Mouse (Mus musculus) midbrain, embryonic 13.5 days (tissue): ENCODE results near the gene Dennd1b. TPM values are rescaled to one million over a fixed set of nuclear protein-coding genes. Genes with fewer than 3 reads are reported as not detected.

ENCODE experiments used
- ATAC-seq: fragments of 200-750 bp; cut with Nextera tagmentation; 2 replicates; pipeline ENCODE4 v1.8.0; 2017; ENCODE audit warnings: mild to moderate bottlenecking, moderate TSS enrichment, moderate library complexity
- H3K27ac ChIP-seq: fragments of 300-500 bp; sonication (generic); 2 replicates; pipeline ENCODE4 v1.5.1; 2015; ENCODE audit warnings: inconsistent platforms, mild to moderate bottlenecking, moderate library complexity
- H3K27me3 ChIP-seq: fragments of 300-500 bp; sonication (generic); 2 replicates; pipeline ENCODE4 v1.6.1; 2015; ENCODE audit warnings: mild to moderate bottlenecking, inconsistent platforms
- H3K36me3 ChIP-seq: fragments of 300-500 bp; sonication (generic); 2 replicates; pipeline ENCODE4 v1.6.1; 2015; ENCODE audit warnings: mild to moderate bottlenecking, inconsistent platforms
- H3K4me1 ChIP-seq: fragments of 300-500 bp; sonication (generic); replicated peaks from 2 replicates; pipeline ENCODE4 v1.6.1; 2015; ENCODE audit warnings: inconsistent platforms
- H3K4me2 ChIP-seq: fragments of 300-500 bp; sonication (generic); replicated peaks from 2 replicates; pipeline ENCODE4 v1.6.1; 2015; ENCODE audit warnings: moderate library complexity, mild to moderate bottlenecking, inconsistent platforms
- H3K4me3 ChIP-seq: fragments of 300-500 bp; sonication (generic); replicated peaks from 2 replicates; pipeline ENCODE4 v1.5.1; 2015; ENCODE audit warnings: mild to moderate bottlenecking, inconsistent platforms
- H3K9ac ChIP-seq: fragments of 300-500 bp; sonication (generic); replicated peaks from 2 replicates; pipeline ENCODE4 v1.6.1; 2015; ENCODE audit warnings: mild to moderate bottlenecking, inconsistent platforms
- H3K9me3 ChIP-seq: fragments of 300-500 bp; sonication (generic); 2 replicates; pipeline ENCODE4 v1.6.1; 2016; ENCODE audit warnings: mild to moderate bottlenecking, inconsistent platforms
- WGBS: fragments of 180-500 bp; shearing (Covaris S2); methylation state at CpG from one replicate; pipeline ENCODE4 v1.1.7; 2015; 5-methylcytosine and 5-hydroxymethylcytosine counted together
- polyA plus RNA-seq: library from polyadenylated mRNA; unstranded; fragments of >200 nt; fragmentation: Nextera tagmentation; extraction: Ambion mirVana; gene quantifications from 2 replicates; pipeline ENCODE4 v1.2.1, GENCODE M21; 2015

The Dennd1b gene
- polyA plus RNA-seq: 13.0 and 13.1 TPM in 2 replicates

GRCm38 (mm10) chr1:138963161-138963867, at the start of gene Dennd1b:
Gene Dennd1b (plus strand): TSS chr1:138963435.
- H3K4me2 ChIP-seq: peak within 1 kb of the TSS; percentile 69
- peak within 1 kb of the TSS; percentile 97 for H3K9ac ChIP-seq
- H3K9me3 ChIP-seq: no peaks in the 10 kb centered on the region
- peaks cover 13% of the 10 kb centered on the region; the same call in 1 of the 2 replicates for H3K36me3 ChIP-seq
- under 1% methylated on average over 35 of the region's 69 CpGs for WGBS
- H3K4me3 ChIP-seq: peak within 1 kb of the TSS; percentile 87
- ATAC-seq: peak; percentile 88
- H3K27ac ChIP-seq: peak within 1 kb of the TSS; percentile 93
- H3K27me3 ChIP-seq: no peaks in the 10 kb centered on the region
- peaks cover 11% of the 10 kb centered on the region for H3K4me1 ChIP-seq

- Histone ChIP-seq H3K4me1 (no peaks in the 10 kb centered on the region), H3K27ac (no peak overlapping the region), H3K9me3 (no peaks in the 10 kb centered on the region), H3K4me3 (no peak overlapping the region), H3K27me3 (no peaks in the 10 kb centered on the region), H3K4me2 (no peak overlapping the region), H3K9ac (no peak overlapping the region), H3K36me3 (no peaks in the 10 kb centered on the region)
- 97% methylated on average over 3 of the region's 3 CpGs for WGBS
- ATAC-seq: no peak
These were observed 47.6 kb upstream of the Dennd1b start for GRCm38 (mm10) chr1:138915596-138915995.

GRCm38 (mm10) chr1:138919601-138920000, 43.6 kb upstream of the Dennd1b start:
- Histone ChIP-seq H3K4me1 (no peaks in the 10 kb centered on the region), H3K36me3 (no peaks in the 10 kb centered on the region), H3K4me3 (no peak overlapping the region), H3K27ac (no peak overlapping the region), H3K9ac (no peak overlapping the region), H3K9me3 (no peaks in the 10 kb centered on the region), H3K4me2 (no peak overlapping the region), H3K27me3 (no peaks in the 10 kb centered on the region)
- ATAC-seq: no peak
- 84% methylated on average over 5 of the region's 5 CpGs for WGBS

DNA sequence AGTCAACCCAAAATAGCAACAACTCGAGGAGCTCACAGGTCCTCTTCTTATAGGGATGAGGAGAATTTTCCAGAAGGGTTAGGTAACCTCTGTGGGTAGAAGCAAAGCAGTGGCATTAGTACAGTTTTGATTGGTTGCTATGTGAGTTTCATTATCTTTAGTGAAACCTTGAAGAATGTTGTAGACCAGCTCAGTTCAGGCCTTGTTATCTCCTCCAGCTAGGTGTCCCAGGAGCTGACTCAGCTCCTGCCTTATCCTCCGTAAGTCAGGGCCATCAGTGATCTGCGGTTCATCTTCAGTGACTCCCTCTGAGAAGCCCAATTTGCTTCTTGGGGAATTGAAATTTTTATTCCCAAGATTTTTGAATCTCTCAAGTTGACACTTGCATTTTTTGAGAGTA, 43.2 kb upstream of the Dennd1b start:
- no peak for ATAC-seq
- no peak overlapping the region for H3K27ac ChIP-seq
- H3K9me3 ChIP-seq: no peaks in the 10 kb centered on the region
- no peaks in the 10 kb centered on the region for H3K27me3 ChIP-seq
- H3K9ac ChIP-seq: no peak overlapping the region
- H3K4me2 ChIP-seq: no peak overlapping the region
- WGBS: 96% methylated on average over 3 of the region's 3 CpGs
- no peaks in the 10 kb centered on the region for H3K4me1 ChIP-seq
- H3K36me3 ChIP-seq: no peaks in the 10 kb centered on the region
- H3K4me3 ChIP-seq: no peak overlapping the region

- Histone ChIP-seq H3K36me3 (no peaks in the 10 kb centered on the region), H3K9ac (no peak overlapping the region), H3K27me3 (no peaks in the 10 kb centered on the region), H3K27ac (no peak overlapping the region), H3K4me2 (no peak overlapping the region), H3K4me3 (no peak overlapping the region), H3K4me1 (no peaks in the 10 kb centered on the region), H3K9me3 (no peaks in the 10 kb centered on the region)
- ATAC-seq: no peak
- 71% methylated on average over 1 of the region's 1 CpGs for WGBS
These were observed 42.4 kb upstream of the Dennd1b start for GRCm38 (mm10) chr1:138920799-138921198.

- ATAC-seq: no peak
- WGBS: 89% methylated on average over 6 of the region's 6 CpGs
These were observed 40.3 kb upstream of the Dennd1b start for GRCm38 (mm10) chr1:138922886-138923285.

DNA sequence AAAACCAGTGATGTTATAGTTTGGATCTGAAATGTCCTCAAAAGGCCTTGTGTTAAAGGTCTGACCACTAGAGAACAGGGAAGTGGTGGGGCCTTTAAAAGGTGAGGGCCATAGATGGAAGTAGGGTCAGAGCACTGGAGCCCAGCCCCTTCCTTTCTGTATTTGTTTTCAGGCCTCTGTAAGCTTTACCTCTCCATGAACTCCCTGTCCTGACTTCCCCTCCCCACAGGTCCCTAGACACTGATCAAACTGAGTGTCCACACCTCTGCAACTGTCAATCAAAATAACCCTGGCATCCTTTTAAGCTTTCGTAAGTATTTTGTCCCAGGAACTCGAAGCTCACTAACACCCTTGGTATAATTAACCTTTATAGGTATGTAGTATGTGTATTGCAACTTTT, 39.0 kb upstream of the Dennd1b start:
- H3K4me3 ChIP-seq: no peak overlapping the region
- H3K9me3 ChIP-seq: no peaks in the 10 kb centered on the region
- no peaks in the 10 kb centered on the region for H3K36me3 ChIP-seq
- no peak overlapping the region for H3K4me2 ChIP-seq
- H3K4me1 ChIP-seq: no peaks in the 10 kb centered on the region
- H3K27me3 ChIP-seq: no peaks in the 10 kb centered on the region
- no peak overlapping the region for H3K9ac ChIP-seq
- WGBS: 85% methylated on average over 2 of the region's 2 CpGs
- H3K27ac ChIP-seq: no peak overlapping the region
- ATAC-seq: no peak

More at GRCm38 (mm10) chr1:138922886-138923285, 40.3 kb upstream of the Dennd1b start:
- Histone ChIP-seq H3K9ac (no peak overlapping the region), H3K27ac (no peak overlapping the region), H3K9me3 (no peaks in the 10 kb centered on the region), H3K4me3 (no peak overlapping the region), H3K4me2 (no peak overlapping the region), H3K4me1 (no peaks in the 10 kb centered on the region), H3K27me3 (no peaks in the 10 kb centered on the region), H3K36me3 (no peaks in the 10 kb centered on the region)

DNA sequence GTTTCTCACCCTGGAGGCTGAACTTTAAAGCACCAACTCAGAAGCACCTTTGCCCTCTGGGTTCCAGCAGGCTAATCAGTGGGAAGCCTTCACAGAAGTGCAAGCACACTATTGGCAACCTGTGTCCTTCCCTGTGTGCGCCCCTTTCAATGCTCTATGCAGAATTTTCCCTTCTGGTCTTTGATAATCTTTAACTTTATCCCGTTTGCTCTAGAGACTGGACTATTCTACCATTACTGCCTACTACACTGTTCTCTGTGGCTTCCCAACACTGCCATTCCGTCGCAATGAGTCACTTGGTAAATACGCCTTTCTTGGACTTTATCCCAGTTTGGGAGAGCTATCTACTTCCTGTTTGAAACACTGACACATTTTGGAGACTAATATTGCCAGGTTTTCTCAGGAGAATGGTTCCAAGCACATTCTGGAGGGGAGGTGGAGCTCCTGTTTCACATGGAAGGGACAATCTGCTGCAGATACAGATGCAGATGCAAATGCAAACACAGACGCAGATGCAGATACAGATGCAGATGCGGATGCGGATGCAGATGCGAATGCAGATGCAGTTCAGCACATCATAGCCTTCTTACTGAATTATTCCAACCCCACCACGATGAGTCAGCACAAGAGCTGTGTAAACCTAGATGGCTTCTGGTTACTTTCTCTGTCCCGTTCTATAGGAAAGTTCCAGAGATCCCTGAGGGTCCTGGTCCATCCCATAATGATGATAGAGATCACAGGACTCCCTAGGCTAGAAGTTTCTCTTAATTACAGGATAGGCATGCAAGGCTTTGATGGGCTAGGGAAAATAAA, 34.4 kb upstream of the Dennd1b start:
- Histone ChIP-seq H3K9ac (no peak overlapping the region), H3K36me3 (no peaks in the 10 kb centered on the region), H3K9me3 (no peaks in the 10 kb centered on the region), H3K27me3 (no peaks in the 10 kb centered on the region), H3K4me2 (no peak overlapping the region), H3K27ac (no peak overlapping the region), H3K4me3 (no peak overlapping the region), H3K4me1 (no peaks in the 10 kb centered on the region)
- ATAC-seq: no peak
- WGBS: 84% methylated on average over 11 of the region's 11 CpGs

- Histone ChIP-seq H3K27ac (no peak overlapping the region), H3K4me2 (no peak overlapping the region), H3K36me3 (no peaks in the 10 kb centered on the region), H3K4me3 (no peak overlapping the region), H3K9me3 (no peaks in the 10 kb centered on the region), H3K27me3 (no peaks in the 10 kb centered on the region), H3K9ac (no peak overlapping the region), H3K4me1 (no peaks in the 10 kb centered on the region)
- 74% methylated on average over 3 of the region's 3 CpGs for WGBS
- ATAC-seq: no peak
These were observed 33.2 kb upstream of the Dennd1b start for GRCm38 (mm10) chr1:138929985-138930384.

DNA sequence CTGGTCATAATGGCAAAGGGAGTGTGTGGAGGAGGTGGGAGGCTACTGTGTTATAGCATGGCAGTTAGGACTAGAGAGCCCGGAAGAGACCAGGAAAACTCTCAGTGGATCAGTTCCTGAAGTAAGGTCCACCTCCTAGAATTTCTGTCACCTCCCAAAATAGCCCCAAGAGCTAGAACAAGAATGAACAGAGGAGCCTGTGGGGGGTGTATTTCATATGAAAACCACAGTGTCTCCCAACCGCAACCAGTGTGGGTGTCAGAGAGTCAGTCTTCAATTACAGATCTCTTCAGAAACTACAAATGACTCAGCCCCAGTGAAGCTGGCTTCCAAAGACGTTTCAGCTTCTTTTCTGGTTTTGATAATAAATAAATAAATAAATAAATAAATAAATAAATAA, 32.4 kb upstream of the Dennd1b start:
- Histone ChIP-seq H3K36me3 (no peaks in the 10 kb centered on the region), H3K27ac (no peak overlapping the region), H3K4me3 (no peak overlapping the region), H3K9ac (no peak overlapping the region), H3K9me3 (no peaks in the 10 kb centered on the region), H3K27me3 (no peaks in the 10 kb centered on the region), H3K4me2 (no peak overlapping the region), H3K4me1 (no peaks in the 10 kb centered on the region)
- no peak for ATAC-seq
- 88% methylated on average over 3 of the region's 3 CpGs for WGBS

- Histone ChIP-seq H3K36me3 (no peaks in the 10 kb centered on the region), H3K27ac (no peak overlapping the region), H3K9me3 (no peaks in the 10 kb centered on the region), H3K9ac (no peak overlapping the region), H3K27me3 (no peaks in the 10 kb centered on the region), H3K4me3 (no peak overlapping the region), H3K4me1 (0 out of 2 replicates have a peak, but pooled peaks cover 2% of the 10 kb centered on the region), H3K4me2 (no peak overlapping the region)
- 88% methylated on average over 6 of the region's 6 CpGs for WGBS
- ATAC-seq: no peak
These were observed 27.1 kb upstream of the Dennd1b start for GRCm38 (mm10) chr1:138936169-138936568.

GRCm38 (mm10) chr1:138937686-138938370, 25.4 kb upstream of the Dennd1b start:
- WGBS: 84% methylated on average over 6 of the region's 6 CpGs
- Histone ChIP-seq H3K36me3 (no peaks in the 10 kb centered on the region), H3K9me3 (no peaks in the 10 kb centered on the region), H3K4me1 (0 out of 2 replicates have a peak, but pooled peaks cover 3% of the 10 kb centered on the region), H3K27me3 (no peaks in the 10 kb centered on the region), H3K4me3 (no peak overlapping the region), H3K4me2 (no peak overlapping the region), H3K27ac (no peak overlapping the region), H3K9ac (no peak overlapping the region)
- no peak for ATAC-seq
